Mouse (Mus musculus) large intestine, adult 2 months (tissue): Measurements from ENCODE around the gene Wdr74. TPM values are rescaled to one million over a fixed set of nuclear protein-coding genes. Genes with fewer than 3 reads are reported as not detected.

Experiments
- DNase-seq: peaks from one replicate; pipeline ENCODE4 v3.0.0-alpha.2; 2012; ENCODE audit warnings: low read depth, low spot score
- WGBS: fragments of 180-500 bp; shearing (Covaris S2); methylation state at CpG from one replicate; pipeline ENCODE4 v1.1.7; 2018; 5-methylcytosine and 5-hydroxymethylcytosine counted together
- polyA plus RNA-seq: library from polyadenylated mRNA; depleted of rRNA; stranded (reverse); fragments of >200 nt; gene quantifications from 2 replicates; pipeline ENCODE4 v1.2.3, GENCODE M21; 2012; rRNA removed

Gene Wdr74
- polyA plus RNA-seq, 1 experiment: 39.9 TPM

GRCm38 (mm10) chr19:8786008-8786781 is 50.6 kb downstream of the Wdr74 start, which contains the start of gene Taf6l:
TSS of gene Taf6l (minus strand) at chr19:8786417.
- peak; percentile 95 for DNase-seq
- under 1% methylated on average over 32 of the region's 32 CpGs for WGBS

GRCm38 (mm10) chr19:8788521-8788920 is 52.9 kb downstream of the Wdr74 start:
- DNase-seq: no peak
- 47% methylated on average over 3 of the region's 3 CpGs for WGBS

- 65% methylated on average over 1 of the region's 1 CpGs for WGBS
- no peak for DNase-seq
Observed at GRCm38 (mm10) chr19:8789171-8789570, 53.5 kb downstream of the Wdr74 start.

GRCm38 (mm10) chr19:8790171-8790570 is 54.5 kb downstream of the Wdr74 start:
- WGBS: 80% methylated on average over 7 of the region's 7 CpGs
- no peak for DNase-seq

Other genes with a start within 250 kb of the Wdr74 start
- gene Slc22a8, start 144.6 kb upstream of the Wdr74 start, polyA plus RNA-seq: not detected in 2 replicates
- not detected in 2 replicates for gene Slc22a6, start 117.8 kb upstream of the Wdr74 start, polyA plus RNA-seq
- 2.7 and 3.2 TPM in 2 replicates for gene Chrm1, start 72.0 kb upstream of the Wdr74 start, polyA plus RNA-seq
- gene Slc3a2, start 12.5 kb upstream of the Wdr74 start, polyA plus RNA-seq: 194 and 323 TPM in 2 replicates
- not detected in 2 replicates for gene 1700092M07Rik, start 4.9 kb downstream of the Wdr74 start, polyA plus RNA-seq
- gene Stx5a, start 5.6 kb downstream of the Wdr74 start, polyA plus RNA-seq: 71.7 and 97.3 TPM in 2 replicates
- gene Nxf1, start 21.2 kb downstream of the Wdr74 start, polyA plus RNA-seq: 79.1 and 92.6 TPM in 2 replicates
- 107 and 131 TPM in 2 replicates for gene Tmem223, start 35.2 kb downstream of the Wdr74 start, polyA plus RNA-seq
- gene Tmem179b, start 38.6 kb downstream of the Wdr74 start, polyA plus RNA-seq: 107 and 122 TPM in 2 replicates
- 7.8 and 8.1 TPM in 2 replicates for gene Taf6l, start 50.6 kb downstream of the Wdr74 start, polyA plus RNA-seq
- gene Polr2g, start 62.8 kb downstream of the Wdr74 start, polyA plus RNA-seq: 46.2 and 53.1 TPM in 2 replicates
- gene Zbtb3, start 66.7 kb downstream of the Wdr74 start, polyA plus RNA-seq: 1.8 TPM in 2 replicates
- gene Ttc9c, start 83.5 kb downstream of the Wdr74 start, polyA plus RNA-seq: 14.8 and 23.6 TPM in 2 replicates
- gene Hnrnpul2, start 84.2 kb downstream of the Wdr74 start, polyA plus RNA-seq: 16.3 and 21.8 TPM in 2 replicates
- gene AC129217.1, start 93.9 kb downstream of the Wdr74 start, polyA plus RNA-seq: 2.4 and 4.4 TPM in 2 replicates
- 79.8 and 82.1 TPM in 2 replicates for gene Bscl2, start 101.6 kb downstream of the Wdr74 start, polyA plus RNA-seq
- 1.4 and 1.6 TPM in 2 replicates for gene Gng3, start 103.4 kb downstream of the Wdr74 start, polyA plus RNA-seq
- gene Lrrn4cl, start 114.9 kb downstream of the Wdr74 start, polyA plus RNA-seq: 0.74 and 0.84 TPM in 2 replicates
- 82.6 and 86.1 TPM in 2 replicates for gene Ubxn1, start 135.7 kb downstream of the Wdr74 start, polyA plus RNA-seq
- 19.7 and 23.4 TPM in 2 replicates for gene Uqcc3, start 145.1 kb downstream of the Wdr74 start, polyA plus RNA-seq
- gene Lbhd1, start 147.9 kb downstream of the Wdr74 start, polyA plus RNA-seq: 2.2 and 2.3 TPM in 2 replicates
- not detected in 2 replicates for gene Gm49403, start 148.1 kb downstream of the Wdr74 start, polyA plus RNA-seq
- gene 1810009A15Rik, start 153.0 kb downstream of the Wdr74 start, polyA plus RNA-seq: 17.7 and 21.0 TPM in 2 replicates
- gene Gm49416, start 153.1 kb downstream of the Wdr74 start, polyA plus RNA-seq: not detected in 2 replicates
- 24.4 and 26.9 TPM in 2 replicates for gene Ints5, start 157.2 kb downstream of the Wdr74 start, polyA plus RNA-seq
- 104 and 157 TPM in 2 replicates for gene Ganab, start 162.2 kb downstream of the Wdr74 start, polyA plus RNA-seq
- gene B3gat3, start 184.5 kb downstream of the Wdr74 start, polyA plus RNA-seq: 66.6 and 72.2 TPM in 2 replicates
- gene Rom1, start 193.5 kb downstream of the Wdr74 start, polyA plus RNA-seq: 6.8 and 8.9 TPM in 2 replicates
- 24.3 and 32.1 TPM in 2 replicates for gene Eml3, start 193.7 kb downstream of the Wdr74 start, polyA plus RNA-seq
- 30.6 and 32.3 TPM in 2 replicates for gene Mta2, start 206.0 kb downstream of the Wdr74 start, polyA plus RNA-seq
- 13.6 and 18.5 TPM in 2 replicates for gene Tut1, start 218.0 kb downstream of the Wdr74 start, polyA plus RNA-seq
- gene Eef1g, start 231.2 kb downstream of the Wdr74 start, polyA plus RNA-seq: 302 and 315 TPM in 2 replicates